Mouse (Mus musculus) MEL (cell line): Measurements from ENCODE around the gene Dpf3. TPM values are rescaled to one million over a fixed set of nuclear protein-coding genes. Genes with fewer than 3 reads are reported as not detected.
A peak's percentile ranks its signal among the peaks of the same experiment; 100 is the strongest.

Source experiments
- DNase-seq: peaks from one replicate; pipeline ENCODE4 v3.0.0; 2011; ENCODE audit warnings: low read depth, low spot score
- H3K27ac ChIP-seq: 2 replicates; pipeline ENCODE4 v1.5.1; 2012; ENCODE audit warnings: low read depth, mild to moderate bottlenecking, control low read depth, low read length, moderate library complexity; ENCODE audit not compliant: control insufficient read depth
- H3K27me3 ChIP-seq, 2 experiments: fragments of 150-350 bp in 1 of 2; sonication (generic) in 1 of 2; 2 replicates each; pipeline ENCODE4 v1.6.1; 2012; ENCODE audit warnings: low read length in 2 of 2, mild to moderate bottlenecking in 2 of 2, improper control_type of control experiment in 1 of 2, moderate library complexity in 1 of 2; ENCODE audit not compliant: insufficient read depth in 2 of 2, control insufficient read depth in 1 of 2
- H3K36me3 ChIP-seq, 2 experiments: 2 replicates each; pipeline ENCODE4 v1.6.1; 2012 to 2014; ENCODE audit warnings: low read length in 2 of 2, improper control_type of control experiment in 1 of 2, inconsistent platforms in 1 of 2, mild to moderate bottlenecking in 1 of 2; ENCODE audit not compliant: insufficient read depth in 2 of 2, control insufficient read depth in 1 of 2
- H3K4me1 ChIP-seq, 2 experiments: fragments of 150-350 bp in 1 of 2; sonication (generic) in 1 of 2; 2 replicates each; pipeline ENCODE4 v1.6.1; 2012; ENCODE audit warnings: low read length in 2 of 2, improper control_type of control experiment in 1 of 2, mild to moderate bottlenecking in 1 of 2; ENCODE audit not compliant: insufficient read depth in 2 of 2, control insufficient read depth in 1 of 2
- H3K4me3 ChIP-seq, 2 experiments: fragments of 150-350 bp in 1 of 2; sonication (generic) in 1 of 2; 2 replicates each; pipeline ENCODE4 v1.5.1; 2012; ENCODE audit warnings: low read depth in 2 of 2, low read length in 2 of 2, mild to moderate bottlenecking in 2 of 2, moderate library complexity in 2 of 2, control low read depth in 1 of 2, improper control_type of control experiment in 1 of 2; ENCODE audit not compliant: control insufficient read depth in 1 of 2, insufficient read depth in 1 of 2
- H3K79me2 ChIP-seq: 2 replicates; pipeline ENCODE4 v1.6.1; 2012; ENCODE audit warnings: mild to moderate bottlenecking, low read length, moderate library complexity; ENCODE audit not compliant: control insufficient read depth, poor library complexity, insufficient read depth
- H3K9ac ChIP-seq: 2 replicates; pipeline ENCODE4 v1.6.1; 2012; ENCODE audit warnings: low read depth, mild to moderate bottlenecking, control low read depth, low read length, moderate library complexity; ENCODE audit not compliant: control insufficient read depth, poor library complexity, severe bottlenecking
- H3K9me3 ChIP-seq: fragments of 150-350 bp; sonication (generic); replicated peaks from 2 replicates; pipeline ENCODE4 v1.6.1; 2012; ENCODE audit warnings: mild to moderate bottlenecking, low read length, improper control_type of control experiment, moderate library complexity; ENCODE audit not compliant: insufficient read depth
- BHLHE40 ChIP-seq: IDR thresholded peaks from 2 replicates; pipeline ENCODE4 v1.6.1; 2012; ENCODE audit warnings: low read depth, mild to moderate bottlenecking, inconsistent platforms, low read length, improper control_type of control experiment, borderline replicate concordance
- CHD2 ChIP-seq: IDR thresholded peaks from 2 replicates; pipeline ENCODE4 v1.6.1; 2011; ENCODE audit warnings: low read length, improper control_type of control experiment
- E2F4 ChIP-seq: IDR thresholded peaks from 2 replicates; pipeline ENCODE4 v1.6.1; 2011; ENCODE audit warnings: low read depth, low read length, improper control_type of control experiment, borderline replicate concordance
- EP300 ChIP-seq, 2 experiments: IDR thresholded peaks; 2 replicates each; pipeline ENCODE4 v1.6.1; 2011; ENCODE audit warnings: improper control_type of control experiment in 2 of 2, low read length in 2 of 2, low read depth in 1 of 2, mild to moderate bottlenecking in 1 of 2
- GABPA ChIP-seq: IDR thresholded peaks from 2 replicates; pipeline ENCODE4 v1.6.1; 2012; ENCODE audit warnings: low read depth, mild to moderate bottlenecking, inconsistent platforms, low read length, improper control_type of control experiment, moderate library complexity
- HCFC1 ChIP-seq: IDR thresholded peaks from 2 replicates; pipeline ENCODE4 v1.6.1; 2012; ENCODE audit warnings: low read depth, mild to moderate bottlenecking, inconsistent platforms, low read length, improper control_type of control experiment, moderate library complexity
- MAX ChIP-seq: IDR thresholded peaks from 2 replicates; pipeline ENCODE4 v1.6.1; 2011; ENCODE audit warnings: low read length, improper control_type of control experiment
- MXI1 ChIP-seq: IDR thresholded peaks from 2 replicates; pipeline ENCODE4 v1.6.1; 2011; ENCODE audit warnings: mild to moderate bottlenecking, low read depth, low read length, improper control_type of control experiment
- MYC ChIP-seq: IDR thresholded peaks from 2 replicates; pipeline ENCODE4 v1.6.1; 2011; ENCODE audit warnings: low read depth, mild to moderate bottlenecking, low read length, improper control_type of control experiment, moderate library complexity
- NRF1 ChIP-seq: IDR thresholded peaks from 2 replicates; pipeline ENCODE4 v1.6.1; 2014; ENCODE audit warnings: low read depth, mild to moderate bottlenecking, inconsistent platforms, low read length, improper control_type of control experiment, moderate library complexity; ENCODE audit not compliant: poor library complexity, insufficient read depth, severe bottlenecking
- POLR2AphosphoS5 ChIP-seq: IDR thresholded peaks from 2 replicates; pipeline ENCODE4 v1.6.1; 2012; ENCODE audit warnings: low read depth, borderline replicate concordance, mild to moderate bottlenecking, inconsistent platforms, low read length, moderate library complexity, mixed read lengths
- SIN3A ChIP-seq: IDR thresholded peaks from 2 replicates; pipeline ENCODE4 v1.6.1; 2012; ENCODE audit warnings: low read length, improper control_type of control experiment, inconsistent platforms
- SMC3 ChIP-seq: IDR thresholded peaks from 2 replicates; pipeline ENCODE4 v1.6.1; 2011; ENCODE audit warnings: low read depth, low read length, improper control_type of control experiment
- TCF12 ChIP-seq: IDR thresholded peaks from 2 replicates; pipeline ENCODE4 v1.6.1; 2014; ENCODE audit warnings: low read depth, mild to moderate bottlenecking, inconsistent platforms, low read length, improper control_type of control experiment, moderate library complexity
- UBTF ChIP-seq: IDR thresholded peaks from 2 replicates; pipeline ENCODE4 v1.6.1; 2012; ENCODE audit warnings: low read depth, mild to moderate bottlenecking, inconsistent platforms, low read length, improper control_type of control experiment, moderate library complexity, borderline replicate concordance; ENCODE audit not compliant: insufficient read depth
- ZKSCAN1 ChIP-seq: IDR thresholded peaks from 2 replicates; pipeline ENCODE4 v1.6.1; 2012; ENCODE audit warnings: low read depth, mild to moderate bottlenecking, inconsistent platforms, low read length, improper control_type of control experiment, moderate library complexity
- ZMIZ1 ChIP-seq: IDR thresholded peaks from 2 replicates; pipeline ENCODE4 v1.6.1; 2012; ENCODE audit warnings: low read depth, mild to moderate bottlenecking, inconsistent platforms, low read length, improper control_type of control experiment, moderate library complexity
- polyA plus RNA-seq, 2 experiments: library from polyadenylated mRNA; stranded (reverse) in 1 of 2; unstranded in 1 of 2; fragments of >175 nt in 1 of 2; fragments of >200 nt in 1 of 2; gene quantifications; 2 replicates each; pipeline versions ENCODE4 v1.2.1 to v1.2.4; 2012; ENCODE audit warnings: low replicate concordance in 2 of 2, low read depth in 1 of 2; ENCODE audit not compliant: insufficient read length in 2 of 2, insufficient read depth in 1 of 2, missing spikeins in 1 of 2
- total RNA-seq: library from RNA; depleted of rRNA; stranded (reverse); fragments of 300-350 nt; gene quantifications from 2 replicates; pipeline ENCODE4 v1.2.3, GENCODE M21; 2012

The Dpf3 gene
- total and polyA plus RNA-seq, 3 experiments = 4.2 to 6.8 TPM; not detected in 1

- 0 out of 2 replicates have a peak, but pooled peaks have one; percentile 21 for TF ChIP-seq SIN3A
These were observed 178.3 kb downstream of the Dpf3 start (continued) for GRCm38 (mm10) chr12:83309031-83309804.

GRCm38 (mm10) chr12:83308627-83309026 lies 178.9 kb downstream of the Dpf3 start:
- peak overlapping the region; percentile 79 for H3K27ac ChIP-seq
- H3K4me1 ChIP-seq = peaks cover 6 to 14% of the 10 kb centered on the region in 2 experiments
- no peaks in the 10 kb centered on the region for H3K27me3 ChIP-seq
- H3K9me3 ChIP-seq = no peaks in the 10 kb centered on the region
- peak; percentile 62 for DNase-seq
- TF ChIP-seq UBTF (no peak), EP300 (IDR thresholded peaks at IDR 0.05; ENCODE audit: low read depth in 1 of 2, low read length in 2 of 2) (no peak), POLR2AphosphoS5 (no peak), MXI1 (no peak)
- H3K9ac ChIP-seq = peak overlapping the region; percentile 57
- peaks cover 0 to 9% of the 10 kb centered on the region in 2 experiments; a peak in 2 of 4 replicates for H3K36me3 ChIP-seq
- H3K4me3 ChIP-seq = peak overlapping the region; percentile 1 to 33; a peak in 3 of 4 replicates
- H3K79me2 ChIP-seq = no peaks in the 10 kb centered on the region

GRCm38 (mm10) chr12:83303221-83303620 lies 184.3 kb downstream of the Dpf3 start:
- H3K36me3 ChIP-seq = peaks cover 0 to under 1% of the 10 kb centered on the region in 2 experiments; a peak in 2 of 4 replicates
- H3K79me2 ChIP-seq = no peaks in the 10 kb centered on the region
- H3K9ac ChIP-seq = no peak overlapping the region
- H3K9me3 ChIP-seq = no peaks in the 10 kb centered on the region
- TF ChIP-seq SMC3 = no peak
- no peak for TF ChIP-seq GABPA
- TF ChIP-seq E2F4 = no peak
- no peak for TF ChIP-seq MAX
- TF ChIP-seq BHLHE40 = no peak
- TF ChIP-seq HCFC1 = no peak
- TF ChIP-seq ZKSCAN1 = no peak
- no peak for TF ChIP-seq ZMIZ1
- TF ChIP-seq TCF12 = no peak
- no peak for TF ChIP-seq CHD2
- TF ChIP-seq MYC = no peak
- TF ChIP-seq NRF1 = no peak
- H3K4me3 ChIP-seq = no peak overlapping the region
- no peak for DNase-seq
- no peaks in the 10 kb centered on the region for H3K27me3 ChIP-seq
- H3K4me1 ChIP-seq = peaks cover under 1 to 1% of the 10 kb centered on the region in 2 experiments; a peak in 2 of 4 replicates
- H3K27ac ChIP-seq = no peak overlapping the region
